Mouse (Mus musculus): ENCODE measurements around the gene Rabl3.

GRCm38 (mm10) chr16:37585129-37585563 is 45.5 kb downstream of the Rabl3 start:
- no peak for TF ChIP-seq EP300 (IDR thresholded peaks at IDR 0.05; ENCODE audit: low read depth)
- TF ChIP-seq CTCF (IDR thresholded peaks at IDR 0.05; ENCODE audit: low read depth): no peak
